Mouse (Mus musculus): ENCODE results near the gene Adrb1. TPM values are rescaled to one million over a fixed set of nuclear protein-coding genes. Genes with fewer than 3 reads are reported as not detected.
A peak's percentile ranks its signal among the peaks of the same experiment; 100 is the strongest.

The Adrb1 gene
- polyA plus RNA-seq, 1 experiment from 2014 or later: 0.62 TPM

DNA sequence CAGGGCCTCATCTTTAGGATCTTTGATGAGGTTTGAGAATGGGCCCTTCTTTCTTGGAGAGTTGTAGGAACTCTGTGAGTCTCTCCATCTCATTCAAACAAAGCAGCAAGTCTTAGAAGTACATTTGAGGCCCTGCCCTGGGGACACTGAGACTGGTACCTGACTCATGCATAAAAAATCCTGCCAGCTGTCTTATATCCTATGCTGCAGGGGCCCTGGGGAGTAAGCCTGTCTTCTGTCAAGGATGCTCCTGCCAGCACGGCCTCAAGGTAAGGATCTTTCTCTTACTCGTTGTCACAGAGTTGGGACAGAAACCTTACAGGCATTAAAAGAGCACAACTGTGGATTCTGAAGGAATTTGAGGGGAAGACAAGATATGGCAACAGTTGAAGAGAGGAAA, 13.2 kb upstream of the Adrb1 start:
- no peak for ATAC-seq (ENCODE audit: low FRiP score, low read depth)
- Histone ChIP-seq H3K27ac (no peak overlapping the region), H3K36me3 (no peaks in the 10 kb centered on the region), H3K4me2 (replicated peaks) (no peak overlapping the region), H3K4me3 (no peak overlapping the region), H3K4me1 (peaks cover 5% of the 10 kb centered on the region; the same call in 1 of the 2 replicates), H3K9ac (no peak overlapping the region), H3K27me3 (peaks cover 6% of the 10 kb centered on the region), H3K9me3 (no peaks in the 10 kb centered on the region)
- WGBS: 58% methylated on average over 2 of the region's 2 CpGs

GRCm38 (mm10) chr19:56710131-56710905, 11.7 kb upstream of the Adrb1 start:
- H3K36me3 ChIP-seq: no peaks in the 10 kb centered on the region
- H3K4me1 ChIP-seq: peaks cover 6% of the 10 kb centered on the region; the same call in 1 of the 2 replicates
- peaks cover 6% of the 10 kb centered on the region for H3K27me3 ChIP-seq
- no peaks in the 10 kb centered on the region for H3K9me3 ChIP-seq
- no peak overlapping the region for H3K9ac ChIP-seq
- H3K4me3 ChIP-seq: no peak overlapping the region
- no peak for ATAC-seq (ENCODE audit: low FRiP score, low read depth)
- WGBS: 79% methylated on average over 17 of the region's 17 CpGs
- no peak overlapping the region for H3K4me2 ChIP-seq (replicated peaks)
- no peak overlapping the region for H3K27ac ChIP-seq

GRCm38 (mm10) chr19:56713613-56714012, 8.4 kb upstream of the Adrb1 start:
- Histone ChIP-seq H3K9me3 (no peaks in the 10 kb centered on the region), H3K4me1 (peaks cover 4% of the 10 kb centered on the region; the same call in 1 of the 2 replicates), H3K36me3 (no peaks in the 10 kb centered on the region), H3K4me3 (no peak overlapping the region), H3K9ac (no peak overlapping the region), H3K27me3 (peaks cover 23% of the 10 kb centered on the region), H3K4me2 (replicated peaks) (no peak overlapping the region), H3K27ac (no peak overlapping the region)
- WGBS: 89% methylated on average over 5 of the region's 5 CpGs
- no peak for ATAC-seq (ENCODE audit: low FRiP score, low read depth)

DNA sequence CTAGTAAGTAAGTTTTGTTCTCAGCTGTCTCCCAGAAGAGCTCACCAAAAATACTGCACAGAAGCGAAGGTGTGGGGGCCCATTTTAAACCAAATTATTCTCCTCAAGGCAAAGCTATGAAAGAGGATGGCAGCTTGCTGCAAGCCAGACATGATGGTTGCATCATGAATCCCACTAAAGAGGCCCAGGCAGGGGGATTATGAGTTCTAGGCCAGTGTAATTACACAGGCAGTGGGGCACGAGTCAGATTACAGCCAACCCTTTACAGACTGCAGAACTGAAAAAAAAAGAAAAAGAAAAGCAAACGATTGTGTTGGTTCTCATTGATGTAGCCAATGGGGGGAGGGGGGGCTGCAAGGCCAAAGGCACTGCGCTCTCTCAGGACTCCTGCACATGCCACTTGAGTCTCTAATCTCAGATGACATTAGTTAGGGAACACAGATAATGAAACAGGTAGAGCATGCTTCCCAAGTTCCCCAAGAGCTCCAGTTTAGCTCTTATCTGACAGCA, 7.3 kb upstream of the Adrb1 start:
- H3K4me1 ChIP-seq: peaks cover 4% of the 10 kb centered on the region; the same call in 1 of the 2 replicates
- H3K9me3 ChIP-seq: no peaks in the 10 kb centered on the region
- ATAC-seq (ENCODE audit: low FRiP score, low read depth): no peak
- H3K27me3 ChIP-seq: peaks cover 32% of the 10 kb centered on the region
- H3K36me3 ChIP-seq: no peaks in the 10 kb centered on the region
- 36% methylated on average over 4 of the region's 4 CpGs for WGBS
- H3K4me2 ChIP-seq (replicated peaks): no peak overlapping the region
- H3K9ac ChIP-seq: no peak overlapping the region
- no peak overlapping the region for H3K4me3 ChIP-seq
- no peak overlapping the region for H3K27ac ChIP-seq

GRCm38 (mm10) chr19:56718046-56718445, 4.0 kb upstream of the Adrb1 start:
- H3K27me3 ChIP-seq: peaks cover 62% of the 10 kb centered on the region

GRCm38 (mm10) chr19:56720882-56721281, 1.1 kb upstream of the Adrb1 start:
- Histone ChIP-seq H3K4me3 (peak overlapping the region; percentile 60), H3K27me3 (peaks cover 89% of the 10 kb centered on the region), H3K4me1 (peaks cover 31% of the 10 kb centered on the region), H3K36me3 (no peaks in the 10 kb centered on the region), H3K4me2 (replicated peaks) (peak overlapping the region; percentile 95), H3K9me3 (no peaks in the 10 kb centered on the region), H3K27ac (no peak overlapping the region), H3K9ac (no peak overlapping the region)
- no peak for ATAC-seq (ENCODE audit: low FRiP score, low read depth)
- 25% methylated on average over 13 of the region's 13 CpGs for WGBS

More at GRCm38 (mm10) chr19:56718046-56718445, 4.0 kb upstream of the Adrb1 start:
- Histone ChIP-seq H3K9ac (no peak overlapping the region), H3K4me2 (replicated peaks) (no peak overlapping the region), H3K27ac (no peak overlapping the region), H3K4me3 (no peak overlapping the region), H3K36me3 (no peaks in the 10 kb centered on the region), H3K4me1 (peaks cover 24% of the 10 kb centered on the region), H3K9me3 (no peaks in the 10 kb centered on the region)
- 64% methylated on average over 8 of the region's 8 CpGs for WGBS
- ATAC-seq (ENCODE audit: low FRiP score, low read depth): no peak

DNA sequence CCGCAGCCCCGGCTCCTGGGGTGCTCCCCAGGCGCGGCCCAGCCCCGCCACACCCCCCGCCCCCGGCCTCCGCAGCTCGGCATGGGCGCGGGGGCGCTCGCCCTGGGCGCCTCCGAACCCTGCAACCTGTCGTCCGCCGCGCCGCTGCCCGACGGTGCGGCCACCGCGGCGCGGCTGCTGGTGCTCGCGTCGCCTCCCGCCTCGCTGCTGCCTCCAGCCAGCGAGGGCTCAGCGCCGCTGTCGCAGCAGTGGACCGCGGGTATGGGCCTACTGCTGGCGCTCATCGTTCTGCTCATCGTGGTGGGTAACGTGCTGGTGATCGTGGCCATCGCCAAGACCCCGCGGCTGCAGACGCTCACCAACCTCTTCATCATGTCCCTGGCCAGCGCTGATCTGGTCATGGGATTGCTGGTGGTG, 300 bp downstream of the Adrb1 start:
- peaks cover 31% of the 10 kb centered on the region for H3K4me1 ChIP-seq
- under 1% methylated on average over 41 of the region's 48 CpGs for WGBS
- H3K27ac ChIP-seq: no peak overlapping the region
- H3K4me3 ChIP-seq: peak overlapping the region; percentile 60
- H3K36me3 ChIP-seq: no peaks in the 10 kb centered on the region
- H3K9me3 ChIP-seq: no peaks in the 10 kb centered on the region
- peak; percentile 17; the same call in 1 of the 2 replicates for ATAC-seq (ENCODE audit: low FRiP score, low read depth)
- H3K4me2 ChIP-seq (replicated peaks): peak overlapping the region; percentile 95
- H3K9ac ChIP-seq: peak overlapping the region; percentile 67
- H3K27me3 ChIP-seq: peaks cover 96% of the 10 kb centered on the region

DNA sequence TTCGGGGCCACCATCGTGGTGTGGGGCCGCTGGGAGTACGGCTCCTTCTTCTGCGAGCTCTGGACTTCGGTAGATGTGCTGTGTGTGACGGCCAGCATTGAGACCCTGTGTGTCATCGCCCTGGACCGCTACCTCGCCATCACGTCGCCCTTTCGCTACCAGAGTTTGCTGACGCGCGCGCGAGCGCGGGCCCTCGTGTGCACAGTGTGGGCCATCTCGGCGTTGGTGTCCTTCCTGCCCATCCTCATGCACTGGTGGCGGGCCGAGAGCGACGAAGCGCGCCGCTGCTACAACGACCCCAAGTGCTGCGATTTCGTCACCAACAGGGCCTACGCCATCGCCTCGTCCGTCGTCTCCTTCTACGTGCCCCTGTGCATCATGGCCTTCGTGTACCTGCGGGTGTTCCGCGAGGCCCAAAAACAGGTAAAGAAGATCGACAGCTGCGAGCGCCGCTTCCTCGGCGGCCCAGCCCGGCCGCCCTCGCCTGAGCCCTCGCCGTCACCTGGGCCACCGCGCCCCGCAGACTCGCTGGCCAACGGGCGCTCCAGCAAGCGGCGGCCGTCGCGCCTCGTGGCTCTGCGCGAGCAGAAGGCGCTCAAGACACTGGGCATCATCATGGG, 822 bp downstream of the Adrb1 start:
- H3K9me3 ChIP-seq: no peaks in the 10 kb centered on the region
- no peaks in the 10 kb centered on the region for H3K36me3 ChIP-seq
- WGBS: 1% methylated on average over 69 of the region's 69 CpGs
- 0 out of 2 replicates have a peak, but pooled peaks have one; percentile 12 for ATAC-seq (ENCODE audit: low FRiP score, low read depth)
- no peak overlapping the region for H3K27ac ChIP-seq
- H3K4me1 ChIP-seq: peaks cover 31% of the 10 kb centered on the region
- peak overlapping the region; percentile 95 for H3K4me2 ChIP-seq (replicated peaks)
- H3K9ac ChIP-seq: peak overlapping the region; percentile 67
- peaks cover 93% of the 10 kb centered on the region for H3K27me3 ChIP-seq
- peak overlapping the region; percentile 60 for H3K4me3 ChIP-seq

- Histone ChIP-seq H3K9me3 (no peaks in the 10 kb centered on the region), H3K9ac (peak overlapping the region; percentile 67), H3K36me3 (no peaks in the 10 kb centered on the region), H3K4me2 (replicated peaks) (peak overlapping the region; percentile 95), H3K4me1 (peaks cover 31% of the 10 kb centered on the region), H3K27ac (no peak overlapping the region), H3K27me3 (peaks cover 91% of the 10 kb centered on the region), H3K4me3 (peak overlapping the region; percentile 60)
- peak; percentile 46; the same call in 1 of the 2 replicates for ATAC-seq (ENCODE audit: low FRiP score, low read depth)
- WGBS: under 1% methylated on average over 71 of the region's 71 CpGs
Measured at GRCm38 (mm10) chr19:56723331-56724125, 1.5 kb downstream of the Adrb1 start.

DNA sequence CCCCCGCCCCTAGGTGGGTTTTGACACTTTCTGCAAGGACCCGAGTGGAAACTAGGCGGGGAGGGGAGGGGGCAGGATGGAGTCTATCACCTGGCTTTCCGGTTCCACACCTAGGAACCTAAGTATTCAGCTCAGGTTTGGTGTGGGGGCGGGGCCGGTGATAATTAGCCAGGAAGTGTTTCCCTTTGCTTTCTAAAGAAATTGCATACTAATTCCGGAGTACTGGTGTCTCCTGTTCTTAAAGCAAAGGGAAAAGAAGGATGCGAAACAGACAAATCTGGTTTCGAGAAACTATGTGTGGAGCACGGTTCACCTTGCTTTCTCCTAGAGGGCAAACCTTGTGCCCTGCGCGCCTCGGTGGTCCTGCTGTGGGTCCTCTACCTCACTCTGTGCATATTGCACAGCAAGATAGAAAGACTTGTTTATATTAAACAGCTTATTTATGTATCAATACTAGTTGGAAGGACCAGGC, 2.2 kb downstream of the Adrb1 start:
- Histone ChIP-seq H3K27ac (no peak overlapping the region), H3K4me2 (replicated peaks) (peak overlapping the region; percentile 95), H3K4me3 (peak overlapping the region; percentile 60), H3K9ac (no peak overlapping the region), H3K4me1 (peaks cover 36% of the 10 kb centered on the region), H3K27me3 (peaks cover 90% of the 10 kb centered on the region), H3K36me3 (no peaks in the 10 kb centered on the region), H3K9me3 (no peaks in the 10 kb centered on the region)
- 4% methylated on average over 13 of the region's 13 CpGs for WGBS
- no peak for ATAC-seq (ENCODE audit: low FRiP score, low read depth)

- Histone ChIP-seq H3K4me1 (peaks cover 34% of the 10 kb centered on the region), H3K27me3 (peaks cover 67% of the 10 kb centered on the region), H3K9me3 (no peaks in the 10 kb centered on the region), H3K4me2 (replicated peaks) (no peak overlapping the region), H3K9ac (no peak overlapping the region), H3K4me3 (no peak overlapping the region), H3K36me3 (no peaks in the 10 kb centered on the region), H3K27ac (no peak overlapping the region)
- 67% methylated on average over 14 of the region's 14 CpGs for WGBS
- ATAC-seq (ENCODE audit: low FRiP score, low read depth): no peak
Measured at GRCm38 (mm10) chr19:56727170-56727877, 5.3 kb downstream of the Adrb1 start.

Measured in limb, embryonic 13.5 days (tissue).